Mouse (Mus musculus) erythroblast, embryonic 14.5 days (primary cell): ENCODE results near the gene S100a1.

ENCODE experiments used
- GATA1 ChIP-seq: IDR thresholded peaks from 2 replicates; pipeline ENCODE4 v1.6.1; 2012; ENCODE audit warnings: low read length, inconsistent platforms, mixed read lengths
- TAL1 ChIP-seq: IDR thresholded peaks from 3 replicates; pipeline ENCODE4 v1.6.1; 2012; ENCODE audit warnings: low read length, inconsistent platforms, mixed read lengths

- TF ChIP-seq GATA1 (no peak), TAL1 (no peak)
Observed at GRCm38 (mm10) chr3:90512276-90512675, 1.9 kb downstream of the S100a1 start.
